Mouse (Mus musculus): ENCODE data around the gene Ninj1.

- TF ChIP-seq CTCF (IDR thresholded peaks at IDR 0.05; ENCODE audit: low read depth) = no peak
- no peak for TF ChIP-seq EP300 (IDR thresholded peaks at IDR 0.05; ENCODE audit: low read depth)
Measured at GRCm38 (mm10) chr13:49194811-49195210, 7.5 kb downstream of the Ninj1 start.
